Mouse (Mus musculus) heart, embryonic 11.5 days (tissue): ENCODE measurements at regions not wholly inside any gene's neighbourhood (a gene's known extent, or its start where the extent isn't known, plus 50 kb on each side); places are given as distances from the start of the nearest gene placed in this dataset.

Experiments
- ATAC-seq: fragments of 200-750 bp; cut with Nextera tagmentation; replicated peaks from 2 replicates; pipeline ENCODE4 v1.8.0; 2017; ENCODE audit warnings: moderate library complexity; ENCODE audit not compliant: insufficient number of reproducible peaks, low FRiP score, low TSS enrichment
- H3K27ac ChIP-seq: fragments of 300-500 bp; sonication (generic); 2 replicates; pipeline ENCODE4 v1.5.1; 2014; ENCODE audit warnings: mild to moderate bottlenecking, low read depth, low read length
- H3K27me3 ChIP-seq: fragments of 300-500 bp; sonication (generic); 2 replicates; pipeline ENCODE4 v1.6.1; 2014; ENCODE audit warnings: mild to moderate bottlenecking, low read length, mixed read lengths; ENCODE audit not compliant: control insufficient read depth, insufficient read depth
- H3K36me3 ChIP-seq: fragments of 300-500 bp; sonication (generic); 2 replicates; pipeline ENCODE4 v1.6.1; 2014; ENCODE audit warnings: mild to moderate bottlenecking, low read length, moderate library complexity, mixed read lengths; ENCODE audit not compliant: control insufficient read depth, insufficient read depth
- H3K4me1 ChIP-seq: fragments of 300-500 bp; sonication (generic); 2 replicates; pipeline ENCODE4 v1.6.1; 2014; ENCODE audit warnings: low read length; ENCODE audit not compliant: control insufficient read depth, insufficient read depth
- H3K4me2 ChIP-seq: fragments of 300-500 bp; sonication (generic); 2 replicates; pipeline ENCODE4 v1.6.1; 2014; ENCODE audit warnings: mild to moderate bottlenecking, moderate library complexity
- H3K4me3 ChIP-seq: fragments of 300-500 bp; sonication (generic); 2 replicates; pipeline ENCODE4 v1.5.1; 2014; ENCODE audit warnings: low read depth, low read length
- H3K9ac ChIP-seq: fragments of 300-500 bp; sonication (generic); 2 replicates; pipeline ENCODE4 v1.6.1; 2014; ENCODE audit warnings: mild to moderate bottlenecking, low read depth, low read length, moderate library complexity
- H3K9me3 ChIP-seq: fragments of 300-500 bp; sonication (generic); replicated peaks from 2 replicates; pipeline ENCODE4 v1.6.1; 2016; ENCODE audit warnings: low read length; ENCODE audit not compliant: control insufficient read depth
- WGBS: fragments of 180-500 bp; shearing (Covaris S2); extraction: QIAGEN DNeasy Blood & Tissue Kit; methylation state at CpG from one replicate; pipeline ENCODE4 v1.1.7; 2014; ENCODE audit not compliant: insufficient replicate concordance; 5-methylcytosine and 5-hydroxymethylcytosine counted together

GRCm38 (mm10) chr12:7457544-7457943, 519.9 kb upstream of the Apob start:
- no peak for ATAC-seq
- Histone ChIP-seq H3K27me3 (no peaks in the 10 kb centered on the region), H3K9ac (no peak overlapping the region), H3K27ac (no peak overlapping the region), H3K36me3 (no peaks in the 10 kb centered on the region), H3K9me3 (no peaks in the 10 kb centered on the region), H3K4me2 (no peak overlapping the region), H3K4me1 (no peaks in the 10 kb centered on the region), H3K4me3 (no peak overlapping the region)
- 87% methylated on average over 4 of the region's 4 CpGs for WGBS

- Histone ChIP-seq H3K36me3 (no peaks in the 10 kb centered on the region), H3K27me3 (no peaks in the 10 kb centered on the region), H3K4me2 (no peak overlapping the region), H3K27ac (no peak overlapping the region), H3K4me1 (no peaks in the 10 kb centered on the region), H3K9ac (no peak overlapping the region), H3K9me3 (no peaks in the 10 kb centered on the region), H3K4me3 (no peak overlapping the region)
- 26% methylated on average over 1 of the region's 1 CpGs for WGBS
- no peak for ATAC-seq
Measured at GRCm38 (mm10) chr12:7464947-7465346, 512.5 kb upstream of the Apob start.

GRCm38 (mm10) chr12:7512579-7513248, 464.7 kb upstream of the Apob start:
- Histone ChIP-seq H3K4me2 (no peak overlapping the region), H3K9me3 (no peaks in the 10 kb centered on the region), H3K4me3 (no peak overlapping the region), H3K9ac (no peak overlapping the region), H3K27me3 (no peaks in the 10 kb centered on the region), H3K27ac (no peak overlapping the region), H3K4me1 (no peaks in the 10 kb centered on the region), H3K36me3 (no peaks in the 10 kb centered on the region)
- ATAC-seq: no peak
- WGBS: 81% methylated on average over 12 of the region's 12 CpGs

GRCm38 (mm10) chr12:7537389-7537788, 440.1 kb upstream of the Apob start:
- H3K36me3 ChIP-seq: no peaks in the 10 kb centered on the region
- no peak overlapping the region for H3K4me2 ChIP-seq
- no peak overlapping the region for H3K27ac ChIP-seq
- H3K4me3 ChIP-seq: no peak overlapping the region
- no peaks in the 10 kb centered on the region for H3K9me3 ChIP-seq
- no peak overlapping the region for H3K9ac ChIP-seq
- no peaks in the 10 kb centered on the region for H3K27me3 ChIP-seq
- H3K4me1 ChIP-seq: no peaks in the 10 kb centered on the region
- ATAC-seq: no peak

- Histone ChIP-seq H3K9me3 (no peaks in the 10 kb centered on the region), H3K4me3 (no peak overlapping the region), H3K4me2 (no peak overlapping the region), H3K27me3 (no peaks in the 10 kb centered on the region), H3K36me3 (no peaks in the 10 kb centered on the region), H3K9ac (no peak overlapping the region), H3K4me1 (no peaks in the 10 kb centered on the region), H3K27ac (no peak overlapping the region)
- no peak for ATAC-seq
- 49% methylated on average over 8 of the region's 8 CpGs for WGBS
Measured at GRCm38 (mm10) chr12:7543281-7543981, 434.0 kb upstream of the Apob start.

GRCm38 (mm10) chr12:7548759-7549158, 428.7 kb upstream of the Apob start:
- Histone ChIP-seq H3K4me3 (no peak overlapping the region), H3K27me3 (no peaks in the 10 kb centered on the region), H3K9ac (no peak overlapping the region), H3K4me2 (no peak overlapping the region), H3K9me3 (no peaks in the 10 kb centered on the region), H3K36me3 (no peaks in the 10 kb centered on the region), H3K27ac (no peak overlapping the region), H3K4me1 (no peaks in the 10 kb centered on the region)
- 71% methylated on average over 1 of the region's 1 CpGs for WGBS
- ATAC-seq: no peak

- H3K27me3 ChIP-seq: no peaks in the 10 kb centered on the region
- ATAC-seq: no peak
- no peaks in the 10 kb centered on the region for H3K36me3 ChIP-seq
Measured at GRCm38 (mm10) chr12:7560245-7560644, 417.2 kb upstream of the Apob start.

GRCm38 (mm10) chr12:7576081-7576480, 401.4 kb upstream of the Apob start:
- H3K36me3 ChIP-seq: no peaks in the 10 kb centered on the region
- no peaks in the 10 kb centered on the region for H3K4me1 ChIP-seq
- no peaks in the 10 kb centered on the region for H3K27me3 ChIP-seq
- H3K4me3 ChIP-seq: no peak overlapping the region
- WGBS: 82% methylated on average over 2 of the region's 2 CpGs
- H3K4me2 ChIP-seq: no peak overlapping the region
- no peak overlapping the region for H3K27ac ChIP-seq
- H3K9me3 ChIP-seq: no peaks in the 10 kb centered on the region
- no peak for ATAC-seq
- no peak overlapping the region for H3K9ac ChIP-seq

More at GRCm38 (mm10) chr12:7560245-7560644, 417.2 kb upstream of the Apob start:
- Histone ChIP-seq H3K27ac (no peak overlapping the region), H3K9ac (no peak overlapping the region), H3K4me3 (no peak overlapping the region), H3K4me1 (no peaks in the 10 kb centered on the region), H3K4me2 (no peak overlapping the region), H3K9me3 (no peaks in the 10 kb centered on the region)
- 86% methylated on average over 1 of the region's 1 CpGs for WGBS

- Histone ChIP-seq H3K36me3 (no peaks in the 10 kb centered on the region), H3K9me3 (no peaks in the 10 kb centered on the region), H3K4me1 (no peaks in the 10 kb centered on the region), H3K9ac (no peak overlapping the region), H3K4me3 (no peak overlapping the region), H3K4me2 (no peak overlapping the region), H3K27ac (no peak overlapping the region), H3K27me3 (no peaks in the 10 kb centered on the region)
- no peak for ATAC-seq
Measured at GRCm38 (mm10) chr12:7587501-7587900, 389.9 kb upstream of the Apob start.
